Mouse (Mus musculus): Measurements from ENCODE around the gene Cdkl3. TPM values are rescaled to one million over a fixed set of nuclear protein-coding genes. Genes with fewer than 3 reads are reported as not detected.

Cdkl3 gene
- total and polyA plus RNA-seq, 2 experiments from 2014 or later: 23.8 to 53.2 TPM

DNA sequence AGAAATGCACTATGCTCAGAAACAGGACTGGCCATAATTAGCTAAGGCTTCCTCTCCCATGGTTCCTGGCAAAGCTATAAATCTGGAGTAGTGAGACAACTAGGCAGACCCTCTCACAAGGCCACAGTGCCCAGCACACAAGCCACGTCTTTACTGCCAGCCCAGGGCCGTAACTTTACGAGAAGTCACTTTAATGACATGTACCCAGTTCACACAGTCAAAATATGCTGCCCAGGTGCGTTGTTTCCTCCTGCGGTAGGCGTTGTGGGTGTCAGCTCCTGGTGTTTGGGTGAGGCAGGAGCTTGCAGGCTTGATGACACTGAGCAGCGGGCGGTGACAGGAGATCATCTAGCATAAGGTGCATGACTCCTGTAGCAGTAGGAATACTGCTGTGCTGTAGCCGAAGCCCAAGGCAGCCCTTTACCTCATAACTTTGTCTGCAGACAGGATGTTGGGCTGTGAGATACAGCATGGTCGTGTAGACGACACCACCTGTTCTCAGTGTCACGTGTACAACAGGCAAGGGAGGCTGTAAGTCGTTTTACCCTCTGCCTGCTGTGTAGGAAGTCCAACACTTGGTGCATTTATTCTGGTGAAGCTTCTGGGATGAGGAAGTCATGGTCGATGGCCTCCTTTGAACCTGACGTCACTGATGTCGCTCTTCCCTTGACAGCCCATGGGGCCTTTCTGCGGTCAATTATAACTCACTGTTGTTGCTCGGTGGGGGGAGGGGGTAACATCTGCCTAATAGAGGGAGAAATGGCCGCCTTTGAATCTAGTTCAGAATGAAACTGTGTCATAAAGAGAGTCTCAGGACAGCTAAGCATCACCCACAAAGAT is 72.0 kb downstream of the Cdkl3 start:
- H3K4me2 ChIP-seq (ENCODE audit: low read depth, low read length, poor library complexity, severe bottlenecking): no peak overlapping the region

DNA sequence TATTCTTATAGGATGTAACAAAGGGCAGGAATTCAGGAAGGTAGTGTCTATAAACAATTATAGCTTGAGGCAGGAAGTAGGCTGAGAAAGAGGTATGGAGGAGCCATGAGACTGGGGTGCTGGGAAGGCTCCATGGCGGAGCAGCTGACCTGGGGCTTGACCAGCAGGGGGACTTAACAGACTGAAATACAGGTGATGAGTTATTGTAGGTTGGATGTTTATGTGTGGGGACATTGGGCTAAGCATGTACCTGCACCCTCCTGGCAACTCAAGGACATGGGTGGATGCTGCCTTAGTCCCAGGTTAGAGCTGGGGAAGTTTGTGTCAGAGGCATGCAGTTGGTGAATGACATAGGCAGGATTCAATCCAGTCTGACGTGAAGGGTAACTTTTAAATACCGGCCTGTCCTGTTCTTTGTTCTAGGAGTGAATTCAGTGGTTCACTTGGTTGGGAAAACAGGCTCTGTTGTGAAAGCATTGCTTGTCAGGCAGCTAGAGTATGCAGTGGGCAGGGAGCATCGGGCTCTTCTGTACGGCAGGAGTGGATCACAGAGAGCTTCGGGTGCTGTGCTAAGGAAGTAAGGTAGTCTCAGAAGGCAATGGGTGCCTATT is 72.8 kb downstream of the Cdkl3 start:
- DNase-seq (ENCODE audit: low spot score) (no peak), ATAC-seq (ENCODE audit: low FRiP score) (no peak)
- no peaks in the 10 kb centered on the region for H3K36me3 ChIP-seq (ENCODE audit: insufficient read depth, low read length)
- TF ChIP-seq CTCF (IDR thresholded peaks at IDR 0.05): no peak
- 88% methylated on average over 6 of the region's 6 CpGs for WGBS
- H3K4me2 ChIP-seq (ENCODE audit: low read depth, low read length, poor library complexity, severe bottlenecking): no peak overlapping the region
- no peaks in the 10 kb centered on the region for H3K27me3 ChIP-seq (ENCODE audit: insufficient read depth, low read length)
- no peak overlapping the region for H3K27ac ChIP-seq (ENCODE audit: low read depth, low read length)
- H3K9ac ChIP-seq (replicated peaks; ENCODE audit: low read length, poor library complexity, severe bottlenecking): no peak overlapping the region
- H3K4me3 ChIP-seq (ENCODE audit: low read depth, low read length): no peak overlapping the region
- no peaks in the 10 kb centered on the region for H3K9me3 ChIP-seq (ENCODE audit: low read length)
- H3K4me1 ChIP-seq (ENCODE audit: insufficient read depth, low read length): peaks cover 4% of the 10 kb centered on the region; the same call in 1 of the 2 replicates

More for the DNA sequence above, 72.0 kb downstream of the Cdkl3 start:
- ATAC-seq (ENCODE audit: low FRiP score): no peak
- Histone ChIP-seq H3K4me3 (ENCODE audit: low read depth, low read length) (no peak overlapping the region), H3K9me3 (ENCODE audit: low read length) (no peaks in the 10 kb centered on the region), H3K27ac (ENCODE audit: low read depth, low read length) (no peak overlapping the region), H3K36me3 (ENCODE audit: insufficient read depth, low read length) (no peaks in the 10 kb centered on the region), H3K4me1 (ENCODE audit: insufficient read depth, low read length) (peaks cover 4% of the 10 kb centered on the region; the same call in 1 of the 2 replicates), H3K9ac (replicated peaks; ENCODE audit: low read length, poor library complexity, severe bottlenecking) (no peak overlapping the region), H3K27me3 (ENCODE audit: insufficient read depth, low read length) (no peaks in the 10 kb centered on the region)
- WGBS: 71% methylated on average over 19 of the region's 19 CpGs
- no peak for DNase-seq (ENCODE audit: low spot score)
- no peak for TF ChIP-seq CTCF (IDR thresholded peaks at IDR 0.05)

DNA sequence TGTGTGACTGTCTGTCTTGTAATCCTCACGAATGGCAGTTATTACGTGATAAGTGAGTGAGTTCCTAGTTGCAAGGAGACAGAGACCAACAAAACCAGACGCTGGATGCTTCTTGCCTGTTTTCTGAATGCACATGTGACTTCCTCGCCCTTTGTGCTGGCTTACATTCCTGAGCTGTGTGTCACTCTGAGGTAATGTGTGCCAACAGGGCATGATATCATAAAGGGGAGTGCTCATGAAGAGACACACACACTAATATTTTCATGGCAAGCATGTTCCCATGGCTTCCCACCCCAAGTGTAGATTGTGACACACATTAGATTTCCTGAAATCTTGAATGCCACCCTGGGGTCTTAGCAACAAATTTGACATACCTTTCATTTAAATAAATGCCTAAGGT is 73.9 kb downstream of the Cdkl3 start:
- Histone ChIP-seq H3K4me1 (ENCODE audit: insufficient read depth, low read length) (peaks cover 4% of the 10 kb centered on the region; the same call in 1 of the 2 replicates), H3K27ac (ENCODE audit: low read depth, low read length) (no peak overlapping the region), H3K27me3 (ENCODE audit: insufficient read depth, low read length) (no peaks in the 10 kb centered on the region), H3K9me3 (ENCODE audit: low read length) (no peaks in the 10 kb centered on the region), H3K9ac (replicated peaks; ENCODE audit: low read length, poor library complexity, severe bottlenecking) (no peak overlapping the region), H3K36me3 (ENCODE audit: insufficient read depth, low read length) (no peaks in the 10 kb centered on the region), H3K4me3 (ENCODE audit: low read depth, low read length) (no peak overlapping the region), H3K4me2 (ENCODE audit: low read depth, low read length, poor library complexity, severe bottlenecking) (no peak overlapping the region)
- ATAC-seq (ENCODE audit: low FRiP score) (no peak), DNase-seq (ENCODE audit: low spot score) (no peak)
- 89% methylated on average over 4 of the region's 4 CpGs for WGBS
- no peak for TF ChIP-seq CTCF (IDR thresholded peaks at IDR 0.05)

DNA sequence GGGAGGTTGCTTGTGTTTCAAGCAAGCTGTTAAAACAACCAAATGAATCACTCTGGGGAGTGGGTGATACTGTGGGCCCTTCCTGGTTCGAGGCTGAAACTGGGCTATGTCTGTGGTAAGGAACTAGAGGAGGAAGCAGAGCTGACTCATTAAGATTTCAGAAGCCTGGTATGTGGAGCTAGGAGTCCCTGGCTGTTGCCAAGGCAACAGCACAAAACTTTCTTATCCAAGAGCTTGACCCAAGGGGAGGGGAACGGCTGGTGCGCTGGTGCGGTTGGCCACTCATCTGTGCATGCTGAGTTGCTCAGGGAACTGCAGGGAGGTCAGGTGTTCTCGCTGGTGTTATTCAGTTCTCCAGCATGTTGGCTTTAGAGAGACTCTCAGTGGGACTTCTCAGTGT is 76.0 kb downstream of the Cdkl3 start:
- H3K4me3 ChIP-seq (ENCODE audit: low read depth, low read length): no peak overlapping the region
- H3K27ac ChIP-seq (ENCODE audit: low read depth, low read length): no peak overlapping the region
- H3K4me1 ChIP-seq (ENCODE audit: insufficient read depth, low read length): peaks cover 4% of the 10 kb centered on the region; the same call in 1 of the 2 replicates
- ATAC-seq (ENCODE audit: low FRiP score) (no peak), DNase-seq (ENCODE audit: low spot score) (peak; percentile 62)
- H3K9me3 ChIP-seq (ENCODE audit: low read length): no peaks in the 10 kb centered on the region
- no peaks in the 10 kb centered on the region for H3K36me3 ChIP-seq (ENCODE audit: insufficient read depth, low read length)
- no peak overlapping the region for H3K4me2 ChIP-seq (ENCODE audit: low read depth, low read length, poor library complexity, severe bottlenecking)
- H3K27me3 ChIP-seq (ENCODE audit: insufficient read depth, low read length): no peaks in the 10 kb centered on the region
- 3% methylated on average over 5 of the region's 5 CpGs for WGBS
- TF ChIP-seq CTCF (IDR thresholded peaks at IDR 0.05): no peak
- H3K9ac ChIP-seq (replicated peaks; ENCODE audit: low read length, poor library complexity, severe bottlenecking): no peak overlapping the region

DNA sequence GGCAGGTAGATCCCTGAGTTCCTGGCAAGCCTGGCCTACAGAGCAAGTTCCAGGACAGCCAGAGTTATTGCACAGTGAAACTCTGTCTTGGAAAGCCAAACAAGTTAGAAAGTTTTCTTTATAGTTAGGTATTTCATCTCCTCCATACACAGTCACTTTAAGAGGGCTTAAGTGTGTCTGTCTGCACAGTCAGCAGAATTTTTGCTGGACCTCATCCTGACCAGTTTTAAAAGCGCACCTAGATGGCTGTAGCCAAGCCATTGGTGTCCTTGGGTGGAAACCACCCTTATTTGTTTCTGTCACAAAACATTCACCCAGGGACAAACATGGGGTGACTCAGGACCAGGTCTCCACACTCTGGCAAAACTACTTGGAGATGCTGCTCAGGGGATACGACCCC is 76.6 kb downstream of the Cdkl3 start:
- WGBS: 85% methylated on average over 2 of the region's 2 CpGs
- H3K27ac ChIP-seq (ENCODE audit: low read depth, low read length): no peak overlapping the region
- H3K27me3 ChIP-seq (ENCODE audit: insufficient read depth, low read length): no peaks in the 10 kb centered on the region
- DNase-seq (ENCODE audit: low spot score): no peak
- H3K4me3 ChIP-seq (ENCODE audit: low read depth, low read length): no peak overlapping the region
- ATAC-seq (ENCODE audit: low FRiP score): no peak
- TF ChIP-seq CTCF (IDR thresholded peaks at IDR 0.05): no peak
- H3K4me2 ChIP-seq (ENCODE audit: low read depth, low read length, poor library complexity, severe bottlenecking): no peak overlapping the region
- peaks cover 4% of the 10 kb centered on the region; the same call in 1 of the 2 replicates for H3K4me1 ChIP-seq (ENCODE audit: insufficient read depth, low read length)
- no peaks in the 10 kb centered on the region for H3K36me3 ChIP-seq (ENCODE audit: insufficient read depth, low read length)
- H3K9ac ChIP-seq (replicated peaks; ENCODE audit: low read length, poor library complexity, severe bottlenecking): no peak overlapping the region
- H3K9me3 ChIP-seq (ENCODE audit: low read length): no peaks in the 10 kb centered on the region

DNA sequence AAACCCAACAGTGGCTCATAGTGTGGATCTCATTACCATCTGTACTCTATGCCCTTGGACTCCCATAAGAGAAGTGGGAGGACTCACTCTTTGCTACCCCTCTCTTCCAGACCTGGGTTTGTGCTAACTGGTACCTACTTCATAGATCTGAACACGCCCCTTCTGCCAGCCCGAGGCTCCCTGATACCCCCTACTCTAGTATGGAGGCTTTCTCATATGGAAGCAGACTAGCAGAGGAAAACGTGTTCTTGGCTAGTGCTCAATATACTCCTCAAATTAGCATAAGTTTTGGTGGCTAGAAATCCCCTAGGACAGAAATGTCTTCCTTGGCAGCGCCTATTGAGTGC is 81.8 kb downstream of the Cdkl3 start:
- no peaks in the 10 kb centered on the region for H3K9me3 ChIP-seq (ENCODE audit: low read length)
- H3K4me1 ChIP-seq (ENCODE audit: insufficient read depth, low read length): peaks cover 3% of the 10 kb centered on the region
- whole genome bisulfite sequencing: 26% methylated on average over 4 of the region's 4 CpGs
- no peaks in the 10 kb centered on the region for H3K27me3 ChIP-seq (ENCODE audit: insufficient read depth, low read length)
- peak overlapping the region; percentile 79 for H3K27ac ChIP-seq (ENCODE audit: low read depth, low read length)
- H3K4me3 ChIP-seq (ENCODE audit: low read depth, low read length): no peak overlapping the region
- H3K36me3 ChIP-seq (ENCODE audit: insufficient read depth, low read length): no peaks in the 10 kb centered on the region
- no peak overlapping the region for H3K9ac ChIP-seq (replicated peaks; ENCODE audit: low read length, poor library complexity, severe bottlenecking)
- H3K4me2 ChIP-seq (ENCODE audit: low read depth, low read length, poor library complexity, severe bottlenecking): 0 out of 2 replicates have a peak overlapping the region, but pooled peaks have one; percentile 18
- DNase-seq (ENCODE audit: low spot score) (peak; percentile 34), ATAC-seq (ENCODE audit: low FRiP score) (peak; percentile 45; the same call in 1 of the 2 replicates)
- no peak for TF ChIP-seq CTCF (IDR thresholded peaks at IDR 0.05)
